Mouse (Mus musculus) embryo, embryonic 11.5 days (tissue): ENCODE measurements around the gene Sin3a.
A peak's percentile ranks its signal among the peaks of the same experiment; 100 is the strongest.

Source experiments
- DNase-seq: peaks from one replicate; pipeline ENCODE4 v3.0.0-alpha.2; 2012; ENCODE audit warnings: low read depth, low spot score

Sin3a gene

DNA sequence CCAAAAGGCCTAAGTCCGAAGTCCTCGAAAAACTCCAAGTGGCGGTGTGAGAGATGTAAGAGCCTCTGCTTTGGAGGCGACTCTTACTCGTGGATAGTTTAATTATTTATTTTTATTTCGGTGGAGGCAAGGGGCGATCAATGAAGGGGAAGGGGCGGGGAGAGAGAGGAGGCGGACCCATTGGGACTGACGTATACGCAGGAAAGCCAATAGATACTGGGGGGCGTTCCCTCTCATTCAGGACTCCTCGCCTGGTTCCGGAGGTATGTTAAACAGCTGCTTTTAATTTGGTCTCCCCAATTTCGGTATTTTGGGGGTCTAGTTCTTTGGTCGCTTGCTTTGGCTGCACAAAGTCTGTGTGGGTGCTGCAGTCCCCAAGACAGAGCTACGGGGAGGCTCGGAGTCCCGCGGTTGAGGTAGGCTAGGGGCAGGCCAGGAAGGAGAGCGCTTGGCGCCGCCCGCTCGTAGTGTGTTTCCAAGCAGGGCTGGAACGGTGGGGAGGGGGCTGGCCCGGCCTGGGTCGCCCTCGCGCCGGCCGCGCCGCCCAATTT, at the start of gene Sin3a:
TSS of gene Sin3a (plus strand) at position 240 of the 551 bp plus-strand sequence.
- DNase-seq, result peak; percentile 70

DNA sequence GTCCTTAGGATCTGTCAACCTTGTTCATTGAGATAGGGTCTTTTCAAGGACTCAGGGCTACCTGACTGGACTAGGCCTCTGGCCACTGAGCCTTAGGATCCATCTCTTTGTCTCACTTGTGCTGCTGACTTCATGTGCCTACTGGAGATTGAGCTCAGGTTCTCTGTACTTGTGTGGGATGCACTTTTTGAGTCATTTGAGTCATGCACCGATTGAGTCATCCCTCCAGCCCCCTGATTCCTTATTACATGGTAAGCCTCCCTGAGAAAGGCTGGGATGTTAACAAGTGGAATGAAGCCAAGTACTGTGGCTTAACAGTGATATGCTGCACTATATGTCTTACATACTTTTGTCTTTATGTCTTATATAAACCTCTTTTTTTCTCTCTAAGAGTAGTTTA, 40.1 kb upstream of the Sin3a start:
- DNase-seq, result no peak

DNA sequence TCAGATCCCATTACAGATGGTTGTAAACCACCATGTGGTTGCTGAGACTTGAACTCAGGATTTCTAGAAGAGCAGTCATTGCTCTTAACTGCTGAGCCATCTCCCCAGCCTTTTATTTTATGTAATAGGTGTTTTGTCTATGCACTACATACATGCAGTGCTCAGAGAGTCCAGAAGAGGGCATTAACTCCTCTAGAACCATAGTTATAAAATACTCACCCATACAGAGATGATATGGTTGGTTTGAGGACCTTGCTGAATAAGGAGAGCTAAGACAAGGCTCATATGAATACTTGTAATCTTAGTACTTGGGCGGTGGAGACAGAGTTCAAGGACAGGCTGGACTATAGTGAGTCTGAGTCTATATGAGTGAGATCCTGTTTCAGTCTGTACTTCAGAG, 15.6 kb upstream of the Sin3a start:
- DNase-seq, result peak; percentile 26

DNA sequence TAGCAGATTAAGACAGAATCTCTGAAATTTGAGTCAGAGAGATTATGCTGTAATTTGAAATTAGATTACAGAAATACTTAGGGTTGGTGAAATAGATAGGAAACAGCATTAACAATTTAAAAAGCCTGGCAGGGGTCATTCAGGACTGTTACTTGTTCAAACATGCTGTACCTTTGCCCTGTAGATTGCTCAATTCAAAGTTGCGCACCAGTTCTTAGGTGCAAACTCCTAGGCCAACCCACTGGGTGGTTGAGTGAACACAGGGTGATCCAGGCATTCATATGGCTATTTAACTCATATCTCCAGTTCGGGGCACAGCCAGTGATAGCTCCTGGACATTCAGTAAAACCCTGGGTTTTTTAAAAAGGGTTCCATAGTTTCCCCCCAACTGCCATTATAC, 7.7 kb upstream of the Sin3a start:
- DNase-seq, result no peak

DNA sequence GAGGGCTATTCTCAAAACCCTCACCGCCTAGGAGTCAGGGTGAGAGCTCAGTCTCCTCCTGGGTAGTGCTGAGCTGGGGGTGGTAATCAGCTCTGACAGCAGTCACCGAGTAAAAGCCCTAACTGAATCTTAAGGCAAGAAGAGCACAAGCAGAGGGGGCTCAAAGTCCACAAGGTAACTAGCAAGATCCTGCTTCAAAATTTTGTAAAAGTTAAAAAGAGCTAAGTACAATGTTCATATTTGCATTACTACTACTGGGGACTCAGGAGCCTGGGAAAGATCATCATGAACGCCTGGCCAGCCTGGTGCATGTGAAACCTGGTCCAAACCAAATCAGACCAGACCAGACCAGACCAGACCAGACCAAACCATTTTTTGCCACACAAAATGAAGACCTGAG, 3.6 kb upstream of the Sin3a start:
- no peak for DNase-seq

DNA sequence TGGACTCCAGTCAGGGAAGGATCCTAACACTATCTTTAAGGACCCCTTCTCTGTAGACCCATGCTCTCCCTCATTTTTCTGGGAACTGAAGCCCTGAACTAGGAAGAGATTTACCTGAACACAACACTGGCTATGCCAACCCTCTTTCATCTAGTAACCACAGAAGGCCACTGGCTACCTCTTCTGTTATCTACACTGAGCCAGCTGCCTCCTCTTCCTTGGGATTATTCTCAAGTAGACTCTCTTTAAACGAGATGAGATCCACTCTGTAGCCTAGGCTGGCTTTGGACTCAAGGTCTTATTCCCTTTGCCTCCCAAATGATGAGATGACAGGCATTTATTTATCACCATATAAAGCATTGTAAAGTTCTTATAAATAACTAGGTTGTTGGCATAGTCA, 1.6 kb upstream of the Sin3a start:
- DNase-seq, result no peak

DNA sequence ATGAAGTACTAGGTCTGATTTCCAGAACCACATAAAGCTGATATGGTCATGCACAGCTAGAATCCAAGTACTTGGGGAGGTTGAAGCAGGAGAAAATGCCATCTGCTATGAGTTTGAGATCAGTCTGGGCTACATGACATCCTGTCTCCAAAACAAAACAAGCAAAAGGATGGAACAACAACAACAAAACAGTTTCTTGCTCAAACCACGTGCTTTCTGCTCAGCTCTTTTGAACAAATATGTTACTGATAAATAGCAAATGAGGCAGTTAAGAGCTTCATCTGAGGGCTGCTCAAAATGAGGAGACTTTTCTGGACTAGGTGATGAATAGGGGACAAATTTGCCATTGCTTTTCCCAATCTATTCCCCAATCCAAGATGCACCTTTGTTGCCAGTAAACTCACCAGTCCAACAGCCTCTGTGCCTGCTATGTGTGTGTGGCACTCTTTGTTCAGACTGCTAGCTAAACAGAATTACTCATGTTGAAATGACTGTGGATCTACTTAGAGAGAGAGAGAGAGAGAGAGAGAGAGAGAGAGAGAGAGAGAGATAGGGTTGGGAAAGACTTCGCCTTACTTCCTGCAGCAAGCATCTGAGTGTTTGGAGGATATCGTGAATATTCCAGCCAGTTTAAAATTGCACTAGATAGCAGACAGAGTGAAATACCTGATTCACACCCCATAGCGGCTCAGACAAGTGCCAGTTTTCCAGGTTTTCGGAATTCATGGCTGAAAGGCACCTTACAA, 867 bp upstream of the Sin3a start:
- DNase-seq, result no peak

DNA sequence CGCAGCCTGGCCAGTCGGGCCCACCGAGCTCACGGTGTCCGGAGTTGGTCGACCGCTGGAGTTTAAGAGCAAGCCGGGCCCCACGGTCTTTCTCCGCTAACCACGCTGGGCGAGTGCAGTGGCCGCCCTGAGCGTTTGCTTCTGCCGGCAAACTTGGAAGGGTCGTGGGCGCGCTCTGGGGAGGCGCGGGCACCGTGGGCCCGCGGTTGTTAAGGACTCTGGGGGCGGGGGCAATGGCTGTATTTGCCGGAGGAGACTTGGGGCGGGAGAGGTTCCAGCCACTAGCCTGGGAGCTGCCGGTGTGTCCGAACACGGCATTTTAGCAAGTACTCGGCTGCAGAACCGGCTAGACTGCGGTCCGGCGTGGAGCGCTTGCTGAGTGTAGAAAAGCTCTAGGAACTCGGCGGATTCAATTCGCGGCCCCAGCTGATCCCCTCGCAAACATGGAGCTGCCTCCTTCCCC, 717 bp downstream of the Sin3a start:
- DNase-seq, result no peak

DNA sequence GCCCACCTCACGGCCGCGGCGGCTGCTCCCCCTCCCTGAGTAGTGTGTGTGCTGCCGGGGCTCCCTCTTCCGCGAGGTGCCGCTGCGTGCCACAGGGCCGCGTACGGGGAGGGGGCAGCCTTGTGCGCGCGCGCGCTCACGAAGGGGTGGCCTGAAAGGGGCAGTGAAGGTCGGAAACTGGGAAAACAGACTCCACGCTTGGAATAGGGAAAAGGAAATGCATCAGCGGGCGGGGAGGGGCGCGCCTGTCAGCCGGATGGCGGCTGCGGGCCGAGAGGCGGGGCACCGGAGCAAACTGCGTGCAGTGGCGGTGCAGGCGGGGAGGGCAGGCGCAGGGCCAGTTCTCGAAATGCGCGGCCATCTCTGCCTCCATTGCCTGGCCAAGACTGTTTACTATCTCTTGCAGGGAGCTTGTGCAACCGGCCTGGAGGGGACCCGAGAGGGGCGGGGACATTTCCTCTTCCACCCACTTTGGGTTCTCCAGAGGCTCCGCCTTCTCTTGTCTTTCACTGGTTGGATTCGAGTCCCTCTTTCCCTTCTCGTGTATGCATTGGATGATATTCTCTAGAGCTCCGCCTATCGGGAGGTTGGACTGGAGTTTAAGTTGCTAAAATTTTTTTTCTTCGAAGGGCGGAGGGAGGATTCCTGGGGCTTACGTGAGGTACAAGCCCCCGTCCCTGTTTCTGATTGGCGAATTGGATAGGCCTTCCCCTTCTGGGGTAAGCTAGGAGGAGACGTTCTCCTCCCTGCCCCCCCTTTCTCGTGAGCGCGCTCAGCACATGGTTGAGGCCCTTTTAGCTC, 1.3 kb downstream of the Sin3a start:
- peak; percentile 99 for DNase-seq

DNA sequence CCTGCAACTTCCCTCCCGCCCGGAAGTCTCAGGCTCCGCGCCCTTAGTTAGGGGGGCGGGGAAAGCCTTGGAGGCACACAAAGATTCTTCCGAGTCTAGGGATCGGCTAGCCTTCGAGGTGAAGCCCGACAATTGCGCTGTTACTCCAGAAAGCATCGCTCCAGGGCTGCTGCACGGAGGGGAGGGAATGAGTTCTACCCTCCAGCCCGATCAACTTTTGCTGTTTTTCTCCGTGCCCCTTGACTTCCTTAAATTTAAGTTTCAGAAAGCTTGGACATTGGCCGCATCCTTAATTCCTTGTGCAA, 1.9 kb downstream of the Sin3a start:
- DNase-seq, result no peak

DNA sequence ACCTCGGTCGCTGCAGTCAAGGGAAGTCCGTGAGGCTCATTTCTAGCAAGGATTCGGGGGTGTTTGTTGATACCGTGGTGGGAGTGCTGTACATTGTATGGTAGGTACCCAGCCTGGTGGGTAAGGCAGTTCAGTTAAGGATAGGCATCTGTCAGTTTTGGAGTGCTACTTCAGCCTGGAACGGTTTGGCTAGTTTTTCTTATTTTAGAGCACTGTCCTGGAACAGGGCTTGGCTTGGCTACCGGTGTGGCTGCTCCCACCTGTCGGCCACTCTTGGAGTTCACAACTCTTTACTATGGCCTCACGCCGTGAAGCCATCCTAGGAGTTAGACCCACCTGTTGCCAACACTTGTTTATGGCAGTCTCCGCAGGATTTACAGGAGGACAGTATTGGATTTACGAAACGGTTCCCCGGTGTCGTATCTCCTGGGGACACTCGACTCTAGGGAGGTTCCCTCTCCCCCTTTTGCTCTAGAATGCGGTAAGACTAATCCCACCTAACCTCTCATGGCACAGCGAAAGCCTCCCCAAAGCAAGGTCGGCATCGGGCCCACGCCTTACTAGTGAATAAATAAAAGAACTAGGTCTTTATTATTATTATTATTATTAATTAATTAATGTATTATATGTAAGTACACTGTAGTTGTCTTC, 2.5 kb downstream of the Sin3a start:
- DNase-seq, result peak; percentile 14

DNA sequence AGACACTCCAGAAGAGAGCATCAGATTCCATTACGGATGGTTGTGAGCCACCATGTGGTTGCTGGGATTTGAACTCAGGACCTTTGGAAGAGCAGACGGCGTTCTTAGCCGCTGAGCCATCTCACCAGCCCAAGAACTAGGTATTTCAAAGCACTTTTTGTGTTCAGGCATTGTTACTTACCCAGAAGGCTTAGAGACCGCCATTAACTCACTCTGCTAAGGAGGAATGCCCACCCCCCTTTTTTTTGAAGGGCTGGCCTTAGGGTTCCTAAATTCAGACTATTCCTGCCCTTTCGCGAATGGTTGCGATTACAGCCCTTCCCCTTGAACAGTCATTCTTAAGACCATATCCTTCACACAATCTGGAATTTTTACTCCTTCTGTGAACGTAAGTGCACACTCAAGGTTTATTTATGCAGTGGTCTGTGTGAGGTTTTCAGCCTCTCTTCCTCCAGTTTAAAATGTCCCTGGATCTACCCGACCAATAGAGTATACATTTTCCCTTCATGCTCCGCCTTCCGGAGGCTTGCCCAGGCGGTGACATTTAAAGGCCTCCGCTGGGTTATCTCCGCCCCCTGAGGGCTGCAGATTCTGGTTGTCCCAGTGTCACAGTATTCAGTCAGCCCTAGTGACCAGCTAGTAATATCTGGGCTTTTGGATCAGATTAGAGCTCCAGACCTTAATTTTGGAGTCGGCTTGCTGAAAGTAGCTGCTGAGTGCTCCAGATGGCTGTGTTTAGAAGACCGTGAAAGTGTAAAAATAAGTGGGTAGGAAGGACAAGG, 3.2 kb downstream of the Sin3a start:
- DNase-seq, result peak; percentile 43

DNA sequence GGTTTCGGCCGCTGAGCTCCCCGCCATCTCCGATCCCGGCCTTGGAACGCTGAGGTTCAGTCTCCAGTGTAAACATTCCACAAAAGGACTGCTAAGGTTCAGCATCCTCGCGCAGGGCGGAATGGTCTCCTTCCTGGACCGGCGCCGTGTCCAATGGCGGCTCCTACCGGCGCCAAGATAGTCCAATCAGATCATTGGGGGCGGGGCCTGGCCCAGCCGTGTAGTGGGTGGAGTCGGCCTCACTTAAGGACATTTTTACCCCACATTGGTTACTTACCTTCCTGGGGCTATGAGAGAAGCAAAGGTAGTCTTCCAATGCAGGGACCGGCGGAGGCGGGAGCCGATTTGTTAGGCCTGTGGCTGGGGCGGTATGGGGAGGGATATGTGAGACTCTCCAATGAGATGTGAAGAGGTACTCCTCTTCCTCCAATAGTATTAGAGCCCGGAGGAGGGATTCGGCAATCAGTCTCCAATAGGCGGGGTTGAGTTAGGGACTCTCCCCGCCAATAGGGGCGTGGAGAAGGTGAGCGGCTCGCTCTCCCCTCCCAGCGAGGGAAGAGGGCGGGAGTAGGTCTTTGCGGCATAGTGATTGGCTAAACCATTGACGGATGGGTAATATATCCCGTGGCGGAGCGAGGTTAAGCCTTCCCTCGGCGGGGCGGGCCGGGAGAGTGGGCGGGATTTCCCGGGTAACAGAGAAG, 4.0 kb downstream of the Sin3a start:
- DNase-seq, result peak; percentile 93

DNA sequence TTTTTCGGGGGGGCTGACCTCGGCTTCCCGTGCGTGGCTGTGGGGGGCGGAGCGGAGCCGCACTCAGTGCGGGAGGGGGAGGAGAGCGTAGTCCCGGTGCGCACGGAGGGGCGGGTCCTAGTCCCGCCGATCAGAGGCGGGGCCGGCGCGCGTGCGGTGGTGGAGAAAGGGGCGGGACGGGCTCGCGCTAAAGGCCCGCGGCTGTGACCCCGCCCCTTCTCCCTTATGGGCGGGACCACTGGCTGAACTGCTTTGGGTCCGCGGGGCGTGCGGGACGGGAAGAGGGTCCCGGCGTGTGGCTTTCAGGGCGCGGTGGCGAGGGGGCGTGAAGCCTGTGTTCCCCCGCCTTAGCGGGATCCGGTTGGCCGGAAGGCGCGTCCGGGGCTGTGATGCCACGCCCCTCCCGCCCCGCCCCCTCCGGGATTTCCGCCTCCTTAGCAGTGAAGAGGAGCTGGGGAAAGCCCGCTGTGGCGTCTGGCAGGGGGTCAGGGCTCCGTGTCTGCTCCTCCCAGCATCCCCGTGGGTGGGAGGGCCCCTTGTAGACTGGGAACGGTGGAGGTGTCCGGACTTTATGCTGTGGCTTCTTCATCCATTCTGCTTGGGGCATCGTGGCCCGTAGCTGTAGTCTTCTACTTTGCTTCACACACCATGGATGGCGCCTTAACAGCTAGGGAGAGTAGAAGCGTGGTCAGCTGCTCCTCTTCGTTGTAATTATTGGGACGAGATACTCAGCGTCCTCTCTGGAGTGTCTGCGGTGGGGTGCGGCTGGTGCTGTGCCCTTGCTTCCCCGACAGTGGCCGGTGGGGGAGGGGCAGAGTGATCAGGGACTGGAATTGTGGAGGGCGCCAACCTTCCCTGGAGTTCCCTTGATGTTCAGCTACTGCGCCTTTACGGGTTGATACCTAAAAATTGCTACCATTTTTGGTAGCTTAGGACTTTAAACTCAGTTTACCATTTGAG, 5.1 kb downstream of the Sin3a start:
- DNase-seq, result peak; percentile 79

DNA sequence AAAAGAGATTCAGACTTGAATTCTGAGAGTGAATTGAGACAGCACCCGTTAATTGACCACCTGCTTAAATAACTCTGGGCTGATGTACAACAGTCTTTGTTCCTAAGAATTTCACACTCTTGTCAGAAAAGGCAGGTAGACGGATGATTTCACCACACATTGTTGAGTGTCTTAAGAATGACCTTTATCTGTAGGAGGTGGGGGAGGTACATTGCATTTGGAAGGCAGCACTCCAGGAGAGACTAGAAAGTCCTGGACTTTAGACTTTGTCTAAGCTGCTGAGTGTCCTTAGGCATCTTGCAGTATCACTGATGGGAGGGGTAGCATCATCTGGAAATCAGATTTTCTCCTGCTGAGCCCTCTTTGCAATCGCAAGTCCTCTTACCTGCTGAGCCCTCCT, 10.4 kb downstream of the Sin3a start:
- DNase-seq, result no peak

DNA sequence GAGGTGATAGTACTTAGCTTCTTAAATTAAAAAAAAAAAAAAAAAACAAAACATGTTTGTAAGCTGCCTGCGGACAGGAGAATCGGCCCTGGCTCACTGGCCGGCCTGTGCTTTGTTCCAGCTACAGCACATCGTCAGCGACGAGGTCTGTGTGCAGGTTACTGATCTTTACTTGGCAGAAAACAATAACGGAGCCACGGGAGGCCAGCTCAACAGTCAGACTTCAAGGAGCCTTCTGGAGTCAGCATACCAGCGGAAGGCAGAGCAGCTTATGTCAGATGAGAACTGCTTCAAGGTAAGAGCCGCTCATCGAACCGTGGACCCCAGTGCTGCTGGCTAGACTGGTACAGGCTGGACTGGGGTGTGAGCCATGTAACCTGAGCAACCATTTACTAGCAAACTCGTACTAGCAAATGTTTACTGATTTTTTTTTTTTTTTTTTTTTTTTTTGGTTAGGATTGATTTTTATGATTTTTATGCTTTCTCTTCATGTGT, 45.5 kb downstream of the Sin3a start:
- DNase-seq, result no peak

DNA sequence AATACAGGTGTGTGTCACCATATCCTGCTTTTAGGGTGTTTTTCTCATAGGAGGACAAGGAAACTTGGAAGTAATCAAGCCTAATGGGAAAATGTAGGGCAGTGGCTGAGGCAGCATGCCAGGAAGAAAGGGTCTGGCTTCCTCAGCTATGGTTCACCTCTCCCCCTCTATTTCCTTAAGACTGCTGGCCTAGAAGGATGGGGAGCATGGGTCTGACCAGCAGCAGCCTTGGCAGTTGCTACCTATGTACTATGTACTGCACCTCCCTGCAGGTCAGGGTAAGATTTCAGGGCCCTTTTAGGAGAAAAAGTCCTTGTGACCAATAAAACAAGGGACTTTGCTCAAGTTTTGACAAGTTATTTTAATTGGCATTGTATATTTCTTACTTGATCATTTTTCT, 57.8 kb downstream of the Sin3a start:
- no peak for DNase-seq

DNA sequence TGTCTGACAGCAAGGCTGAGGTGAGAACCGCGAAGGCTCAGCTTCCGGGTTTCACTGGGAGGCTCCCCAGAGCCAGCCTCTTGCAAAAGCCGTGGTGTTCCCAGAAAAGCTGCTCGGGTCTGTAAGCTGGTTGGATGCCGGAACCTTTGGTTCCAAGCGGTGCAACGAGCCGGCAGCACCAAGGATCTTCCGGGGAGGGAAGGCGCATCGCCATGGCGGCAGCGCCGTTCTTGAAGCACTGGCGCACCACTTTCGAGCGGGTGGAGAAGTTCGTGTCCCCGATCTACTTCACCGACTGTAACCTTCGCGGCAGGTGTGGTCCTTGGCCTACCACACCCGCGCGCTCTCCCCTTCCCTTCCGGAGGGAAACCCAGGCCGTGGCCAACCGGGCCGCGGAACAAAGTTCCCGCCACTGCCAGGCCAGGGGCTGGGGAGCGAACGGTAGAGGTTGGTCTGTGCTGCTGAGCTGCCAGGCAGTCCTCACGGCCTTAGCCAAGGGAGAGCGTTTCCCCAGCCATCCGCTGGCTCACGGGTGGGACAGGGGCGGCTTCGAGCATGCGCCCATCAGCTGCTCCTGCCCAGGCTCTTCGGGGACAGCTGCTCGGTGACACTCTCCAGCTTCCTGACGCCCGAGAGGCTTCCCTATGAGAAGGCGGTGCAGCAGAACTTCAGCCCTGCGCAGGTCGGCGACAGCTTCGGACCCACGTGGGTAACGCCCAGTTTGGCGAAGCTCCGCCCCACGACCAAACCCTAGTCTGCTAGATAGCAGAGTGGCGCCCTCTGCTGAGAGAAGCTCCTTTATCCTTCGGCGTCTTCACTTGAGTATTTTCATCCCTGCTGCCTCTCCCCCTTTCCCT, 59.0 kb downstream of the Sin3a start, which contains the start of gene Man2c1:
TSS of gene Man2c1 (plus strand) at position 114 of the 857 bp plus-strand sequence.
- peak; percentile 83 for DNase-seq

DNA sequence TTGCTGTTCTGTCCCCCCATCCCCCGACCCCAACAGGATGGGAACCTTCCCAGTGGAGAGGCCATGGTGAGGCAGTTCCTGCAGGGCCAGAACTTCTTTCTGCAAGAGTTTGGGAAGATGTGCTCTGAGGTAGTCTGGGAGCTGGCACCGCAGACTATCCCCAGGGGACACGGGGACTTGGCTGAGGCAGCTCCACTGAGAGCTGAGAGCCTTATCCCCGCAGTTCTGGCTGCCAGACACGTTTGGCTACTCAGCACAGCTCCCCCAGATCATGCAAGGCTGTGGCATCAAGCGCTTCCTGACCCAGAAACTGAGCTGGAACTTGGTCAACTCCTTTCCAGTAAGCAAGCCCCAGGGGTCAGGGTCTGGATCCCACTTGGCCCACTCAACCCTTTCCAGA, 65.4 kb downstream of the Sin3a start:
- no peak for DNase-seq
